Mouse (Mus musculus) layer of hippocampus, adult 18-20 months (tissue): ENCODE data around the gene Nlrp4c. TPM values are rescaled to one million over a fixed set of nuclear protein-coding genes. Genes with fewer than 3 reads are reported as not detected.
"Not testable (repeated sequence)": the region's sequence is repeated elsewhere in the genome, so short reads cannot be mapped to it uniquely, and the experiment has no call there.

Experiments
- DNase-seq, 2 experiments: peaks; one replicate each; pipeline ENCODE4 v3.0.0; 2022; ENCODE audit warnings: low spot score in 2 of 2
- long read RNA-seq: library from polyadenylated mRNA; stranded (forward); transcript quantifications from one replicate; pipeline ENCODE4 v2.0.0, GENCODE M21; 2021
- total RNA-seq, 2 experiments: library from RNA; stranded (reverse); gene quantifications; 2 replicates each; pipeline ENCODE4 v1.2.3; 2021

Gene Nlrp4c
- not detected for total RNA-seq
- long read RNA-seq, result 0 reads

DNA sequence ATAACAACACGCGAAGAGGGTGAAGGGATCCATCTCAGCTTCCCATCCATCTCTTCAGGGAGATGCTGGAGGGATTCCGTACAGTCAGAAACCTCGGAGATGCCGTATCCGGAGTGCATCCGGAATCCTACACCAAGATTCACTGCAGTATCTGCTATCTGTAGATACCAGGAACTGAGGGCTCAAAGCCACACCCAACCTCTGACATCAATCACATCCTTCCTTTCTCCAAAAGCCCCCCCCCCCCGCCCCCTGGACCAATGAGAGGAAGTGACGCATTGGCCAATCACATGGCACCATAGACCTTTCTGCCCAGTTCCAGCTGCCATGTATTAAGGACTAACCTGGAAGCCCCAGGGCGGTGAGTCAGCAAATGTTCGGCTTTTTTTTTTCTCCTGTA, at the start of gene Nlrp4c:
TSS of gene Nlrp4c (plus strand) at position 301 of the 400 bp plus-strand sequence.
- no peak for DNase-seq

GRCm38 (mm10) chr7:6010910-6011309, 34.1 kb upstream of the Nlrp4c start, which contains the start of gene Vmn1r65:
Vmn1r65 (minus strand) TSS chr7:6011010.
- no peak for DNase-seq

- DNase-seq, result no peak
Observed at GRCm38 (mm10) chr7:6119501-6119900, 74.5 kb downstream of the Nlrp4c start.

- not testable (repeated sequence) for DNase-seq
Observed at GRCm38 (mm10) chr7:6120104-6120503, 75.1 kb downstream of the Nlrp4c start.

- DNase-seq, result not testable (repeated sequence)
Observed at GRCm38 (mm10) chr7:6121128-6121527, 76.2 kb downstream of the Nlrp4c start.

DNA sequence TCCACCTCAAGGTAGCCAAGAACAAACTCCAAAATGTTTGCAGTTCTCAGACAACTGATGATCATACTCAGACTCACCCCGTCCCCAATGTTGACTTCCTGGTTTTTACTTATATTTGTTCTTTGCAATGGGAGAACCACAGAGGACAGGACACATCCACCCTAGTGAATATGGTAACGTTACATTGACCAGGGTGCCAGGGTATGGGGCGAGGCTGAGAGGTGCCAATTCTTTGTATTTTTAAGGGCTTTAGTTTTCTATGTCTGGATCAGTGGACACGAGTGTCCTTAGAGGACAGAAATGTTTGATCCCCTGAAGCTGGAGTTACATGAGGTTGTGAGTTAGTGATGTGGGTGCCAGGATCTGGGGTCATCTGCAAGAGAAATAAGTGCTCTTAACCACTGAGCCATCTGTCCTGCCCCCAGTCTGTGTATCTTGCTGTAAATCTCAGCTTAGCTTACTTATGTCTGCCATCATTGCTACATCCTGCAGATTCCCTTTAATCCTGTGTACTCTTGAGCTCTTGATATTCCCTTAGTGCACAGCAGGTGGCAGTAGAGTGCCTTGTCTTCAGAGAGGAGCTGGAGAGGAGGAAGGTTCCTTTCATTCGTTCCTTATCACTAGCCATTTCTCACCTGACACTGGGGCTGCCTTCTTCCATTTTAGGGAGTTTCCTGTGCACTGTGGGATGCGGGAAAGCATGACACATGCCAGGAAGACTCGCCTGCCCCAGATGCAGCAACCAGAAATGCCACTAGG, 81.9 kb downstream of the Nlrp4c start:
- DNase-seq, result peak; percentile 77 to 93

GRCm38 (mm10) chr7:6130346-6130745, 85.4 kb downstream of the Nlrp4c start:
- no peak for DNase-seq

GRCm38 (mm10) chr7:6132646-6133045, 87.7 kb downstream of the Nlrp4c start:
- no peak for DNase-seq

- no peak for DNase-seq
Observed at GRCm38 (mm10) chr7:6136497-6136896, 91.5 kb downstream of the Nlrp4c start.

GRCm38 (mm10) chr7:6139295-6139694, 94.3 kb downstream of the Nlrp4c start:
- DNase-seq, result no peak

DNA sequence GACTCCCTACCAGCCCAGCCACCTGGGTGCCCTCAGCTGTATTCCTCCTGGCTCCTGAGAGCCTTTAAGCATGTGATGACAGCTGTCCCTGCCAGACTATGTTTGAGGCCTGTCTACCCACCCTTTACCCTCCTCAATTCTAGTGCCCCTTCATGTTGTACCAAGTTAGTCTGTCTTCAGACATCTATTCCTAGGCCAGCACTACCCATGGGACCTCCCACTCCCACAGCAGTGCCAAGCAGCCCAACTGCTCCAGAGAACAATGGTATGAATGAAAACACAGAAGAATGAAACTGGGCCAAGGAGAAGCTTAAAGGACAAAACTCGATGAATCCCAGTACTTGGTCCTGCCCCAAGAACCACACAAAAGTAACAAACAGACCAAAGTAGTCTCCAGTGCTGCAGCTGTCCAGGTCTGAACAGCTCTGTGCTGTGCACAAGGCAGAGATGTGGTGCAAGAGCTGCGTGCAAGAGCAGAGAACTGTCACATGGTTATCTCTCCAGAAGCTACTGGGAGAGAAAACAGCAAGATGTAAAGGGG, 99.1 kb downstream of the Nlrp4c start:
- DNase-seq, result no peak

- no peak for DNase-seq
Observed at GRCm38 (mm10) chr7:6145423-6146188, 100.6 kb downstream of the Nlrp4c start.

DNA sequence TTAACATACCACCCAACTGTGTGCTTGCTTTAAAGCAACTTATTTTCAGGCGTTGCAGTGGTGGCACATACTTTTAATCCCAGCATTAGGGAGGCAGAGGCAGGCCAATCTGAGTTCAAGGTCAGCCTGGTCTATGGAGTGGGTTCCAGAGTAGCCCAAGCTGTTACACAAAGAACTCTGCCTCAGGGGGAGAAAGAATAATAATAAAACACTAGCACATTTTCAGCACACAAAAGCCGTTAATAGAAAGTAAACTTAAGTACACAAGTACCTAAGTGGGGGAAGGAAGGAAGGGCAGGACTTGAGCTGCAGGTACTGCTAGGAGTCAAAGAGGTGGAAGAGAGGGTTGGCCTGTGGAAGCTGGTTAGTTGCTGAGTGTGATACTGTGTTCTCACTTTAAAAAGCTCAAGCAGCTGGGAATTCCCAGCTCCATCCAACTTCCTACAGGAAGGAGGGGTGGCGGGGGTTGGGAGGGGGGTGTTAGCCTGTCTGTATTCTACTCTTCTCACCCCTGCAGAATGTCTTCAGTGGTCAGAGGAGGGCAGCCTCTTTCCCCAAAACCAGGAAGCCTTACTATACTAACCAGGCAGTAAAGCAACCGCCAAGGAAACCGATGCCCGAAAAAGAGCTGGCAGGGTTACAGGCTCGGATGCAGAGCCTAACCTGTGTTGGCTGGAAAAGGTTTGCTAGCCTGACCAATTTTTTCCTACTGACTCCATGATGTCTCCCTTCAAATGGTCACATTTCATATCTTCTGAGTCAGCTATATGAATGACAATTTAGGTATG, 101.4 kb downstream of the Nlrp4c start:
- no peak for DNase-seq

- no peak for DNase-seq
Observed at GRCm38 (mm10) chr7:6146982-6147325, 102.0 kb downstream of the Nlrp4c start.

DNA sequence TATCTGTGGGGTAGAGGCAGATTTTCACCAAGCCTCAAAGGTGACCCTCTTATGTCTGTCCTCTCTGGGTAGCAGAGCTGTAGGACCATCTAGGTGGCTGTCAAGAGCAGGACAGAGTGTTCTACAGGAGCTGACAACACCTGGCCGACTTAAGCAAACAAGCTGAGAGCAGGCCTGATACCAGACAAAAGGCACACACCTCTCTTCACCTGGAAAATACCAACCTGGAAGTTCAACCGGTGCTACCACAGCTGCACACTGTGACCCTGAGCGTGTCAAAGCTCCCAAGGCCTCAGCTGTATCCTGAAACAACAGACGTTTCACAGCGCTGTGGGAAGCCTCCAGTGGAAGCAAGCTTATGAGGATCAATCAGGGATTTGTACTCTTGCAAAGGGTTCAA, 102.7 kb downstream of the Nlrp4c start:
- no peak for DNase-seq

- DNase-seq, result no peak
Observed at GRCm38 (mm10) chr7:6151266-6151665, 106.3 kb downstream of the Nlrp4c start.

GRCm38 (mm10) chr7:6152036-6152435, 107.1 kb downstream of the Nlrp4c start:
- no peak for DNase-seq

- no peak for DNase-seq
Observed at GRCm38 (mm10) chr7:6153131-6153530, 108.2 kb downstream of the Nlrp4c start.

GRCm38 (mm10) chr7:6154164-6154563, 109.2 kb downstream of the Nlrp4c start:
- no peak for DNase-seq
